Mouse (Mus musculus): ENCODE measurements at regions not wholly inside any gene's neighbourhood (a gene's known extent, or its start where the extent isn't known, plus 50 kb on each side); places are given as distances from the start of the nearest gene placed in this dataset.

GRCm38 (mm10) chr7:136706246-136706645 is 188.2 kb upstream of the Mgmt start:
- TF ChIP-seq POLR2A (IDR thresholded peaks at IDR 0.05; ENCODE audit: extremely low read depth, insufficient read depth, low read length) (no peak), CTCF (IDR thresholded peaks at IDR 0.05; ENCODE audit: low read depth, low read length) (no peak)
